Mouse (Mus musculus) stomach, embryonic 15.5 days (tissue): ENCODE measurements around the gene Olfr1502. TPM values are rescaled to one million over a fixed set of nuclear protein-coding genes. Genes with fewer than 3 reads are reported as not detected.
"Not testable (repeated sequence)": the region's sequence is repeated elsewhere in the genome, so short reads cannot be mapped to it uniquely, and the experiment has no call there.

Experiments
- ATAC-seq: fragments of 200-750 bp; cut with Nextera tagmentation; 2 replicates; pipeline ENCODE4 v1.8.0; 2017; ENCODE audit warnings: low read depth, moderate number of reproducible peaks, moderate TSS enrichment; ENCODE audit not compliant: insufficient read depth, low FRiP score
- H3K27ac ChIP-seq: fragments of 300-500 bp; sonication (generic); 2 replicates; pipeline ENCODE4 v1.5.1; 2015; ENCODE audit warnings: mild to moderate bottlenecking, inconsistent platforms
- H3K27me3 ChIP-seq: fragments of 300-500 bp; sonication (generic); replicated peaks from 2 replicates; pipeline ENCODE4 v1.6.1; 2015; ENCODE audit warnings: inconsistent platforms
- H3K36me3 ChIP-seq: fragments of 300-500 bp; sonication (generic); 2 replicates; pipeline ENCODE4 v1.6.1; 2015; ENCODE audit warnings: inconsistent platforms
- H3K4me1 ChIP-seq: fragments of 300-500 bp; sonication (generic); 2 replicates; pipeline ENCODE4 v1.6.1; 2015; ENCODE audit warnings: inconsistent platforms
- H3K4me2 ChIP-seq: fragments of 300-500 bp; sonication (generic); 2 replicates; pipeline ENCODE4 v1.6.1; 2015; ENCODE audit warnings: mild to moderate bottlenecking, inconsistent platforms
- H3K4me3 ChIP-seq: fragments of 300-500 bp; sonication (generic); replicated peaks from 2 replicates; pipeline ENCODE4 v1.5.1; 2015; ENCODE audit warnings: inconsistent platforms
- H3K9ac ChIP-seq: fragments of 300-500 bp; sonication (generic); 2 replicates; pipeline ENCODE4 v1.6.1; 2015; ENCODE audit warnings: inconsistent platforms
- H3K9me3 ChIP-seq: fragments of 300-500 bp; sonication (generic); 2 replicates; pipeline ENCODE4 v1.6.1; 2016; ENCODE audit warnings: inconsistent platforms
- WGBS: fragments of 180-500 bp; shearing (Covaris S2); methylation state at CpG from one replicate; pipeline ENCODE4 v1.1.7; 2015; 5-methylcytosine and 5-hydroxymethylcytosine counted together
- polyA plus RNA-seq: library from polyadenylated mRNA; unstranded; fragments of >200 nt; fragmentation: Nextera tagmentation; extraction: Ambion mirVana; gene quantifications from 2 replicates; pipeline ENCODE4 v1.2.1, GENCODE M21; 2015

The Olfr1502 gene
- not detected in 2 replicates for polyA plus RNA-seq

GRCm38 (mm10) chr19:13861495-13861894 is at the start of gene Olfr1502:
Olfr1502 (plus strand) TSS chr19:13861795.
- no peak for ATAC-seq
- Histone ChIP-seq H3K27ac (no peak within 1 kb of the TSS), H3K9me3 (no peaks in the 10 kb centered on the region), H3K36me3 (no peaks in the 10 kb centered on the region), H3K4me2 (no peak within 1 kb of the TSS), H3K4me1 (no peaks in the 10 kb centered on the region), H3K4me3 (no peak within 1 kb of the TSS), H3K27me3 (no peaks in the 10 kb centered on the region), H3K9ac (no peak within 1 kb of the TSS)
- 91% methylated on average over 1 of the region's 1 CpGs for WGBS

GRCm38 (mm10) chr19:13812823-13813222 is 48.8 kb upstream of the Olfr1502 start:
- no peak for ATAC-seq
- H3K4me1 ChIP-seq = no peaks in the 10 kb centered on the region
- H3K27ac ChIP-seq = no peak overlapping the region
- no peaks in the 10 kb centered on the region for H3K27me3 ChIP-seq
- 61% methylated on average over 2 of the region's 2 CpGs for WGBS
- H3K4me2 ChIP-seq = no peak overlapping the region
- no peak overlapping the region for H3K4me3 ChIP-seq
- H3K9ac ChIP-seq = no peak overlapping the region
- no peaks in the 10 kb centered on the region for H3K9me3 ChIP-seq
- H3K36me3 ChIP-seq = no peaks in the 10 kb centered on the region

- Histone ChIP-seq H3K4me1 (no peaks in the 10 kb centered on the region), H3K27me3 (no peaks in the 10 kb centered on the region), H3K4me3 (no peak overlapping the region), H3K9ac (no peak overlapping the region), H3K36me3 (no peaks in the 10 kb centered on the region), H3K9me3 (no peaks in the 10 kb centered on the region), H3K27ac (no peak overlapping the region), H3K4me2 (no peak overlapping the region)
- no peak for ATAC-seq
- WGBS = 30% methylated on average over 5 of the region's 5 CpGs
These were observed 42.8 kb upstream of the Olfr1502 start for GRCm38 (mm10) chr19:13818827-13819226.

- Histone ChIP-seq H3K27ac (no peak within 1 kb of the TSS), H3K9me3 (no peaks in the 10 kb centered on the region), H3K36me3 (no peaks in the 10 kb centered on the region), H3K27me3 (no peaks in the 10 kb centered on the region), H3K4me2 (no peak within 1 kb of the TSS), H3K4me1 (no peaks in the 10 kb centered on the region), H3K9ac (no peak within 1 kb of the TSS), H3K4me3 (no peak within 1 kb of the TSS)
- no peak for ATAC-seq
These were observed 42.2 kb upstream of the Olfr1502 start, which contains the start of gene Olfr1499 for GRCm38 (mm10) chr19:13819347-13819746. Olfr1499 (minus strand) TSS chr19:13819447.

- Histone ChIP-seq H3K4me2 (no peak overlapping the region), H3K36me3 (no peaks in the 10 kb centered on the region), H3K4me1 (no peaks in the 10 kb centered on the region), H3K9ac (no peak overlapping the region), H3K27ac (no peak overlapping the region), H3K27me3 (no peaks in the 10 kb centered on the region), H3K9me3 (no peaks in the 10 kb centered on the region), H3K4me3 (no peak overlapping the region)
- WGBS = 51% methylated on average over 5 of the region's 5 CpGs
- no peak for ATAC-seq
These were observed 40.7 kb upstream of the Olfr1502 start for GRCm38 (mm10) chr19:13820847-13821246.

GRCm38 (mm10) chr19:13828447-13828846 is 33.1 kb upstream of the Olfr1502 start:
- Histone ChIP-seq H3K4me3 (no peak overlapping the region), H3K36me3 (no peaks in the 10 kb centered on the region), H3K4me1 (no peaks in the 10 kb centered on the region), H3K4me2 (no peak overlapping the region), H3K27ac (no peak overlapping the region), H3K27me3 (no peaks in the 10 kb centered on the region), H3K9me3 (no peaks in the 10 kb centered on the region), H3K9ac (no peak overlapping the region)
- ATAC-seq = no peak
- WGBS = 78% methylated on average over 3 of the region's 3 CpGs

GRCm38 (mm10) chr19:13830388-13830787 is 31.2 kb upstream of the Olfr1502 start, which contains the start of gene Olfr1500:
Olfr1500 (minus strand) TSS chr19:13830488.
- Histone ChIP-seq H3K4me1 (no peaks in the 10 kb centered on the region), H3K27me3 (no peaks in the 10 kb centered on the region), H3K9ac (no peak within 1 kb of the TSS), H3K36me3 (no peaks in the 10 kb centered on the region), H3K4me3 (no peak within 1 kb of the TSS), H3K27ac (no peak within 1 kb of the TSS), H3K4me2 (no peak within 1 kb of the TSS), H3K9me3 (no peaks in the 10 kb centered on the region)
- no peak for ATAC-seq

GRCm38 (mm10) chr19:13850592-13850991 is 11.0 kb upstream of the Olfr1502 start, which contains the start of gene Olfr1501:
Olfr1501 (minus strand) TSS chr19:13850692.
- not testable (repeated sequence) for H3K4me2 ChIP-seq, H3K27me3 ChIP-seq, H3K27ac ChIP-seq, ATAC-seq, H3K4me3 ChIP-seq, H3K9me3 ChIP-seq, H3K9ac ChIP-seq, H3K4me1 ChIP-seq, H3K36me3 ChIP-seq

- no peak for ATAC-seq
- Histone ChIP-seq H3K4me2 (no peak within 1 kb of the TSS), H3K9me3 (no peaks in the 10 kb centered on the region), H3K36me3 (no peaks in the 10 kb centered on the region), H3K4me1 (no peaks in the 10 kb centered on the region), H3K27me3 (no peaks in the 10 kb centered on the region), H3K4me3 (no peak within 1 kb of the TSS), H3K27ac (no peak within 1 kb of the TSS), H3K9ac (no peak within 1 kb of the TSS)
- WGBS = 59% methylated on average over 1 of the region's 1 CpGs
These were observed 36.2 kb downstream of the Olfr1502 start, which contains the start of gene Olfr1504 for GRCm38 (mm10) chr19:13897828-13898227. Olfr1504 (minus strand) TSS chr19:13897928.

Other genes starting within 250 kb of the Olfr1502 start
- gene Olfr1487, start 244.4 kb upstream of the Olfr1502 start, polyA plus RNA-seq = not detected in 2 replicates
- not detected in 2 replicates for gene Olfr1489, start 230.2 kb upstream of the Olfr1502 start, polyA plus RNA-seq
- gene Olfr1490, start 210.7 kb upstream of the Olfr1502 start, polyA plus RNA-seq = not detected in 2 replicates
- not detected in 2 replicates for gene Olfr1491, start 164.5 kb upstream of the Olfr1502 start, polyA plus RNA-seq
- not detected in 2 replicates for gene Olfr1493-ps1, start 138.5 kb upstream of the Olfr1502 start, polyA plus RNA-seq
- not detected in 2 replicates for gene Olfr1494, start 122.1 kb upstream of the Olfr1502 start, polyA plus RNA-seq
- not detected in 2 replicates for gene Olfr1495, start 97.2 kb upstream of the Olfr1502 start, polyA plus RNA-seq
- not detected in 2 replicates for gene Olfr1496, start 83.9 kb upstream of the Olfr1502 start, polyA plus RNA-seq
- not detected in 2 replicates for gene Olfr1497, start 63.6 kb upstream of the Olfr1502 start, polyA plus RNA-seq
- not detected in 2 replicates for gene Olfr1499, start 42.3 kb upstream of the Olfr1502 start, polyA plus RNA-seq
- not detected in 2 replicates for gene Olfr1500, start 31.3 kb upstream of the Olfr1502 start, polyA plus RNA-seq
- gene Olfr1501, start 11.1 kb upstream of the Olfr1502 start, polyA plus RNA-seq = not detected in 2 replicates
- not detected in 2 replicates for gene Olfr1504, start 36.1 kb downstream of the Olfr1502 start, polyA plus RNA-seq
- not detected in 2 replicates for gene Olfr1505, start 51.7 kb downstream of the Olfr1502 start, polyA plus RNA-seq